Mouse (Mus musculus): ENCODE results near the gene Mdc1.
A peak's percentile ranks its signal among the peaks of the same experiment; 100 is the strongest.

Gene Mdc1

DNA sequence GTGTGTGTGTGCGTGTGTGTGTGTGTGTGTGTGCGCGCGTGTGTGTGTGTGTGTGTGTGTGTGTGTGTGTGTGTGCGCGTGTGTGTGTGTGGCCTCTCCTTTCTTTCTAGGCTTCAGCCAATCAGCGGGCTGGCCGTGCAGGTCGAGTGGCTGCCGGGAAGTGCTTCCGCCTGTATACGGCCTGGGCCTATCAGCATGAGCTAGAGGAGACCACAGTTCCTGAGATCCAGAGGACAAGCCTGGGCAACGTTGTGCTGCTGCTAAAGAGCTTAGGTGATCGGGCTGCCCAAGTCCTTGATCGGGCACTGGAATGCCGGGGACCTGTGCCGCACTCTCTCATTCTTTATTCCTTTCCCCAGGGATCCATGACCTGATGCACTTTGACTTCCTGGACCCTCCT, 46.4 kb downstream of the Mdc1 start:
- no peak for DNase-seq

DNA sequence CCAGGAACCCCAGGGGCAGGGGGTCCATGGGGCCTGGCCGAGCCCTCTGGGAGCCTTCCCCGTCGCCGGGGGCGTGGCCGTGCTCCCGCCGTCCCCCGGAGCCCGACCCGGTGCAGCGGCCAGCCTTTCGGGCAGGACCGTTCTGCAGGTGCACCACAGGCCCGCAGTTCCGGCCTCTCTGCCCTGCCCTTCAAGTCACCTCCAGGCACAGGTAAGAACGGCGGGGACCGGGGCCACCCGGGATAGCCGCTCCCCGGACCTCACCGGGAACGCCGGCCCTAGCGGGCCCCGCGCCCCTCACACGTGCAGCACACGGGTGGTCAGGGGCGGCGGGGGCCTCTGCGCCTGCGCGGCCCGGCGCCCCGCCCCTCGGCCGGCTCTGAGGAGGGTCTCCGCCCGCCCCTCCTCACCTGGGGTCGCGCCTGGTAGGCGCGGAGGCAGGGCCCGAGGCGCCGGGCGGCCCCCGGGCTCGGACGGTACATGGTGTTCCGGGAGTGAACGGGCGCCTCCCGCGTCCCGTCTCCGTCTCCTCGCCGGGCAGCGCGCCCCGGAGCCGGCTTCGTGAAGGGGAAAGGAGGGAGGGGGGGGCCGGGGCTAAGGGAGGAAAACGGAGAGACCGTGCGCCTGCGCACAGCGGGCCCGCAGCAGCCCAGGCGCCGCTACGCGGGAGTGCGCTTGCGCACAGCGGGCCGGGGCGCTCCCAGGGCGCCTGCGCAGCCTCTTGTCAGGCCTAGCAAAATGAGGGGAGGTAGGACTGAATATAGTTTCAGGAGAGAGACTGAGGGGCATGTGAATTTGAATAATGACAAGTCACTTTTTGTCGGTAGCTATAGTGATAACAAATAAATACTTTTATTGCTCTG, 55.7 kb downstream of the Mdc1 start, which contains the start of gene 2310061I04Rik:
Gene 2310061I04Rik, minus strand, starts transcription at position 651 of the 863 bp plus-strand sequence.
- DNase-seq: peak; percentile 90 to 95

DNA sequence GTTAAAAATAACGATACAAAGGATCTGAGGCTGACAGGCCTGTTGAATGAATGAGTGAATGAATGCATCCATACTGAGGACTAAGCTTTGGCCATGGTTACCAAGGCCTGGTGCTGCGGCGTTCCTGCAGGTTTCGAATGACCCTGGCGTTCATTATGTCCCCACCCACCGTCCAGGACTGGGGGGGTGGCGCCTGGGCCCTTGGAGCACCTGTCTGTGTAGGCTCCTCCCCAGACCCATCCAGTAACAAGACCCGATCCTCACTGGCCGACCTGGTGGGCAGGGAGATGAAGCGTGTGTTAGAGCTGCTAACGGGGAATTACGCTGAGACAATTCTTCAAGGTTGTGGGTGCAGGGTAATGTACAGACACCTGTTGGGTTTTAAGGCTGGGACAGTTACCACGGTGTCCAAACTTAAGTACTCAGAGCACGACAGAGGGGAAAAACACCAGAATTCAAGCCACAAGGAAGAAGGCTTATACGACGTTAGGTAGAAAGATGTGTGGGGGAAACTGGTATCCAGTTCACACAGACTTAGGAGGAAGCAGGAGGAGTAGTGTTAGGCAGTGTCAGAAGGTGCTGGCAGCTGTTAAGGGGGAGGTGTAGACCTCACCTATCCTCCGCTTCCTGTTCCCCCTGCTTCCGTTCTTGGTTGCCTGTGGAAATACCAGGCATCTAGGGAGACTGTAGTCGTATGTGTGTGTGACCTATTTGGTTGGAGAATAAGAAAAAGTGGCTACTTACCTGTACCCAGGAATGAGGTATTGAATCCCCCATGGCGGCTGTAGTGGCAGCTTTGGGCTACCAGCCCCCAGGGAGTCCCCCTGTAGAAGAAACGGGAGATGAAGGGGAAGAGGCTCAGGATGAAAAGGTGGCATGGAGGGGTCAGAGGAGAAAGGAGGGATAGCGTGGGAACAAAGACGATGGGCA, 56.6 kb downstream of the Mdc1 start:
- DNase-seq: peak in 1 of 2 experiments; percentile 28

DNA sequence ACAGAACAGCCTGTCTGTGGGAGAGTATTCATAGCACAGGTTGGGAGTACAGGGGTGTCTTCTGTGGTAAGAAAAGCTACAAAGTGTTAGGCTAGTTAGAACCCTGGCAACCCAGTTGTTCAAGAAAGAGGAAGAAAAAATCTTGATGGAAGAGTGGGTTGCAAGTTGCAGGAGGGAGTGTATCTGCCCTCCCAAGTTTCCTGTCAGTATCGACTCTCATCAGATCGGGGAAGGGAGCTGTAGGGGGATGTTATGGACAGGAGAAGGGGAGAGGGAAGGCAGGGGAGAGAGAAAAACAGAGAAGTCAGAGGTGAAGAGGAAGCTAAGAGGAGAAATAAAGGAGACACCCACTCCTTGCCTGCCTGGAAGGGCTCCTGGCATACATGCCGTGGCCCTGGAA, 59.3 kb downstream of the Mdc1 start:
- DNase-seq: no peak

DNA sequence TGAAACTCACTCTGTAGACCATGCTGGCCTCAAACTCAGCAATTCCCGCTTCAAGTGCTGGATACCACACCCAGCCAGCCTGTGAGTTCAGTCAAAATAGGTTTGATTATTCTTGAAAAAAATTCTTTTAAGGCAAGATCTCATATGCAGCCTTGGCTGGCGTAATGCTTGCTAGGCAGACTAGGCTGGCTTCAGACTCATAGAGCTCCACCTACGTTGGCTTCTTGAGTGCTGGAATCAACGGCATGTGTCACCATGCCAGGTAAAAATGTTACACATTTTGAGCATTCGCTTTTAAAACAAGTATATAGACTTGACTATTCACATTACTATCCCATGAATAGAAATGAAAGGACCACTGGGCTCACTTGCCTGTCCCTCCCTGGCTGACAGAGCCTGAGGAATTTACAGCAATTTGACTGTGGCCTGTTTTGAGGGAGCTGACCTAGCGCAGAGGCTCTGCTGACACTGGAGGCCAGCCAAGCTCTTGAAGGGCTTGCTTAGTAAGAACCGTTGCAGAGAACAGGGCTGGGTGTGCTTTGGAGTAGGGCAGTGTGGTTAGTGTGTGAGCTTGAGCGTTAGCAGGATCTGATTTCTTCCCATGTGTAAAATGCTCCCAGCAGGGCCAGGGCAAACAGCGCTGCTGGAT, 62.2 kb downstream of the Mdc1 start:
- peak; percentile 78 to 80 for DNase-seq

DNA sequence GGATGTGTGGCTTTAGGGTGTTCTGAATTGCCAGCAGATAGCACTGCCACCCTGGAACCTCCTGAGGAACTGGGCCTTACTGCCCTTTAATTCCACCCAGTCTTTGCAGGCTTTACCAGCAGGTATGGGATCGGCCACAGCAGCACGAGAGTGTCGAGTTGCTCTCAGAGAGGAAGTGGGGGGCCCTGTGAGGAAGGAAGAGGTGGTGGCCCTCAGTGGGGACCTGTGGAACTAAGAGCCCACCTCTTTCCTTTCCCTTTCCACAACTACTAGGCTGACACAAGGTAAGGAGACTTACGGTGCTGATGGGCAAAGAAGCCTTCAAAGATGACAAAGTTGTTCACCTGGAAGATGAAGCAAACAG, 62.7 kb downstream of the Mdc1 start:
- DNase-seq: no peak

DNA sequence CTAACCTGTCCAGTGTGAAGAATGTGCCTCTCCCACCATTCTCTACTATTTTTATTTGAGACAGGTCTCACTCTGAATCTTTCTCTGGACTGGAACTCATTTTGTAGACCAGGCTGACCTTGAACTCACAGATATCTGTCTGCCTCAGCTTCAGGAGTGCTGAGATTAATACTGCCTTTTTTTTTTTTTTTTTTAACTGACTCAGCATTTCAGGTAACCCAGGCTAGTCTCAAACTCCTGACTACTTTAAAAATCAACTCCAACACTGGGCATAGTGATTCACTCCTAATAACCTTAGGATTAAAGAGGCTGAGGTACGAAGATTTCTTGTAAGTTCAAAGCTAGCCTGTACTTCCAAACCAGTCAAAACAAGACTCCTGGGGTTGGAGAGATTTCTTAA, 64.3 kb downstream of the Mdc1 start:
- no peak for DNase-seq

DNA sequence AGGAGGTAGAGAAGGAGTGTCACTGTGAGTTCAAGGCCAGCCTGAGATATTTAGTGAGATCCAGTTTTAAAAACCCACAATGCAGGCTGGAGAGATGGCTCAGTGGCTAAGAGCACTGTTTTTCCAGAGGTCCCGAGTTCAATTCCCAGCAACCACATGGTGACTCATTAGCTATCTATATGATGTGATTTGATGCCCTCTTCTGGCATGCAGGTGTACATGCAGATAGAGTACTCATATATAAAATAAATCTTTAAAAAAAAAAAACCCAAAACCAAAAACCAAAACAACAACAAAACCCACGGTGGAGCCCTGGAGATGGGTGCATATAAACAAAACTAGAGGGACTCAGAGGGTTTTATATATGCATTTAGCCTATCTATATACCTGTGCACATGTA, 66.3 kb downstream of the Mdc1 start:
- DNase-seq: no peak
